In genomic region chr6:8373851-8374250, GRCm38 (mm10) we compare ENCODE assay signal across 14 mouse cellular contexts.
DNase-seq lines count a peak whose midpoint lies in the region; ATAC-seq lines count a peak whose summit lies in the region.
"Had no signal": no experiment of that assay in that cellular context is flagged by ENCODE, and none has a peak within 500 bp of the region (broad histone marks: within the 10 kb centered on the region; RNA-seq: fewer than 3 reads in every experiment).

No protein-coding gene starts in this region.

- peaks cover 4% of the 10 kb centered on the region; the same call in 1 of the 2 replicates for H3K36me3 ChIP-seq in heart, embryonic 14.5 days (ENCODE audit: control insufficient read depth, insufficient read depth, low read length)
- H3K36me3 ChIP-seq in heart, embryonic 12.5 days = peaks cover 7% of the 10 kb centered on the region
- no peaks in the 10 kb centered on the region for H3K36me3 ChIP-seq in midbrain, embryonic 15.5 days (replicated peaks)
- peaks cover 8% of the 10 kb centered on the region for H3K36me3 ChIP-seq in midbrain, embryonic 13.5 days
- no peaks in the 10 kb centered on the region for H3K36me3 ChIP-seq in liver, embryonic 11.5 days (ENCODE audit: control insufficient read depth, insufficient read depth, low read length)
- H3K36me3 ChIP-seq: liver, embryonic 13.5 days had no signal

- peak; percentile 8 to 18 for DNase-seq in cerebellum, postnatal 14 days
- DNase-seq in cerebellum, adult 11 months = no peak
- DNase-seq in liver, embryonic 11.5 days (ENCODE audit: low spot score) = no peak
- DNase-seq: heart, postnatal 4 days; liver, embryonic 13.5 days; thymus, postnatal 4 days had no signal

- WGBS in heart, embryonic 14.5 days = 33% methylated on average over 8 of the region's 8 CpGs
- 52% methylated on average over 8 of the region's 8 CpGs for WGBS in heart, embryonic 12.5 days
- 42% methylated on average over 8 of the region's 8 CpGs for WGBS in midbrain, embryonic 15.5 days
- WGBS in midbrain, embryonic 13.5 days = 38% methylated on average over 8 of the region's 8 CpGs
- WGBS in liver, embryonic 11.5 days = 66% methylated on average over 8 of the region's 8 CpGs

- no peaks in the 10 kb centered on the region for H3K27me3 ChIP-seq in heart, embryonic 14.5 days (ENCODE audit: control insufficient read depth, insufficient read depth, low read length)
- H3K27me3 ChIP-seq in heart, embryonic 12.5 days (replicated peaks) = no peaks in the 10 kb centered on the region
- no peaks in the 10 kb centered on the region for H3K27me3 ChIP-seq in midbrain, embryonic 15.5 days (replicated peaks)
- H3K27me3 ChIP-seq in midbrain, embryonic 13.5 days = no peaks in the 10 kb centered on the region
- no peaks in the 10 kb centered on the region for H3K27me3 ChIP-seq in liver, embryonic 11.5 days (replicated peaks; ENCODE audit: control insufficient read depth, insufficient read depth, low read length)
- H3K27me3 ChIP-seq: embryonic facial prominence, embryonic 15.5 days; liver, embryonic 13.5 days had no signal

- no peak overlapping the region for H3K4me3 ChIP-seq in heart, embryonic 14.5 days (ENCODE audit: control insufficient read depth in 1 of 2, insufficient read depth in 1 of 2, low read depth in 1 of 2, low read length in 2 of 2)
- no peak overlapping the region for H3K4me3 ChIP-seq in heart, embryonic 12.5 days
- H3K4me3 ChIP-seq in midbrain, embryonic 15.5 days = no peak overlapping the region
- H3K4me3 ChIP-seq in midbrain, embryonic 13.5 days (replicated peaks) = no peak overlapping the region
- H3K4me3 ChIP-seq in liver, embryonic 11.5 days (ENCODE audit: low read depth, low read length) = no peak overlapping the region
- H3K4me3 ChIP-seq: embryonic facial prominence, embryonic 15.5 days; forebrain, embryonic 10.5 days; heart, embryonic 10.5 days; liver, embryonic 13.5 days had no signal

- no peak for ATAC-seq in heart, embryonic 14.5 days (ENCODE audit: insufficient number of reproducible peaks, insufficient read depth, low FRiP score, low read depth)
- no peak for ATAC-seq in heart, embryonic 12.5 days (ENCODE audit: insufficient number of reproducible peaks, low FRiP score)
- ATAC-seq in midbrain, embryonic 15.5 days (replicated peaks) = 0 out of 2 replicates have a peak, but pooled peaks have one; percentile 31
- no peak for ATAC-seq in midbrain, embryonic 13.5 days
- no peak for ATAC-seq in liver, embryonic 11.5 days (replicated peaks; ENCODE audit: low FRiP score)

- no peaks in the 10 kb centered on the region for H3K4me1 ChIP-seq in heart, embryonic 14.5 days (ENCODE audit: control insufficient read depth in 2 of 2, insufficient read depth in 2 of 2, low read length in 2 of 2)
- no peaks in the 10 kb centered on the region; the same call in 1 of the 2 replicates for H3K4me1 ChIP-seq in heart, embryonic 12.5 days (replicated peaks)
- no peaks in the 10 kb centered on the region for H3K4me1 ChIP-seq in midbrain, embryonic 15.5 days
- H3K4me1 ChIP-seq in midbrain, embryonic 13.5 days (replicated peaks) = 0 out of 2 replicates have a peak, but pooled peaks cover 4% of the 10 kb centered on the region
- no peaks in the 10 kb centered on the region for H3K4me1 ChIP-seq in liver, embryonic 11.5 days (replicated peaks; ENCODE audit: control insufficient read depth, insufficient read depth, low read length)
- H3K4me1 ChIP-seq: embryonic facial prominence, embryonic 15.5 days; liver, embryonic 13.5 days had no signal

- no peak overlapping the region for H3K27ac ChIP-seq in heart, embryonic 14.5 days (replicated peaks in 1 of 2; ENCODE audit: control insufficient read depth in 1 of 2, insufficient read depth in 1 of 2, low read depth in 2 of 2, low read length in 2 of 2)
- no peak overlapping the region for H3K27ac ChIP-seq in heart, embryonic 12.5 days (ENCODE audit: poor library complexity, severe bottlenecking)
- H3K27ac ChIP-seq in midbrain, embryonic 15.5 days = no peak overlapping the region
- H3K27ac ChIP-seq in midbrain, embryonic 13.5 days = no peak overlapping the region
- no peak overlapping the region for H3K27ac ChIP-seq in liver, embryonic 11.5 days (ENCODE audit: low read depth, low read length)
- H3K27ac ChIP-seq: embryonic facial prominence, embryonic 15.5 days; forebrain, embryonic 10.5 days; heart, embryonic 10.5 days; kidney, postnatal 0 days; liver, embryonic 13.5 days had no signal

- no peaks in the 10 kb centered on the region for H3K9me3 ChIP-seq in heart, embryonic 14.5 days (ENCODE audit: control insufficient read depth, low read length)
- H3K9me3 ChIP-seq in heart, embryonic 12.5 days (replicated peaks) = no peaks in the 10 kb centered on the region
- no peaks in the 10 kb centered on the region for H3K9me3 ChIP-seq in midbrain, embryonic 15.5 days
- H3K9me3 ChIP-seq in midbrain, embryonic 13.5 days = no peaks in the 10 kb centered on the region
- H3K9me3 ChIP-seq in liver, embryonic 11.5 days (ENCODE audit: control insufficient read depth, low read length) = no peaks in the 10 kb centered on the region
- H3K9me3 ChIP-seq: embryonic facial prominence, embryonic 15.5 days; forebrain, embryonic 10.5 days; heart, embryonic 10.5 days; liver, embryonic 13.5 days had no signal

- peak overlapping the region; percentile 41 for H3K4me2 ChIP-seq in heart, embryonic 14.5 days (ENCODE audit: low read length)
- H3K4me2 ChIP-seq in heart, embryonic 12.5 days = no peak overlapping the region
- no peak overlapping the region for H3K4me2 ChIP-seq in midbrain, embryonic 15.5 days
- H3K4me2 ChIP-seq in midbrain, embryonic 13.5 days (replicated peaks) = no peak overlapping the region
- H3K4me2 ChIP-seq in liver, embryonic 11.5 days = no peak overlapping the region
- H3K4me2 ChIP-seq: embryonic facial prominence, embryonic 15.5 days; liver, embryonic 13.5 days had no signal

- H3K9ac ChIP-seq in heart, embryonic 14.5 days (ENCODE audit: low read length) = no peak overlapping the region
- H3K9ac ChIP-seq in heart, embryonic 12.5 days = no peak overlapping the region
- H3K9ac ChIP-seq in midbrain, embryonic 15.5 days = no peak overlapping the region
- H3K9ac ChIP-seq in midbrain, embryonic 13.5 days (replicated peaks) = no peak overlapping the region
- H3K9ac ChIP-seq in liver, embryonic 11.5 days (ENCODE audit: low read depth, low read length) = no peak overlapping the region
- H3K9ac ChIP-seq: embryonic facial prominence, embryonic 15.5 days; liver, embryonic 13.5 days had no signal

Comparison
In these comparisons a context has a peak if more than half of its experiments do, and no peak if none do; other contexts are left out.
1. DNase-seq: peak in cerebellum, postnatal 14 days (2 of 2); none in cerebellum, adult 11 months (single experiment) and liver, embryonic 11.5 days (single experiment).